Mouse (Mus musculus) heart, embryonic 14.5 days (tissue): Measurements from ENCODE around the gene Gm28269. TPM values are rescaled to one million over a fixed set of nuclear protein-coding genes. Genes with fewer than 3 reads are reported as not detected.

ENCODE experiments used
- polyA plus RNA-seq: library from polyadenylated mRNA; unstranded; fragments of >200 nt; fragmentation: Nextera tagmentation; extraction: Ambion mirVana; gene quantifications from 2 replicates; pipeline ENCODE4 v1.2.1, GENCODE M21; 2014

The Gm28269 gene
- polyA plus RNA-seq, 1 experiment from 2014 or later = not detected

Other genes with a start within 250 kb of the Gm28269 start
- gene Slc6a14, start 30.2 kb downstream of the Gm28269 start, polyA plus RNA-seq = 0.07 TPM in 1 of 2 replicates, not detected in the other